Mouse (Mus musculus) limb, embryonic 13.5 days (tissue): Measurements from ENCODE around the gene Perm1. TPM values are rescaled to one million over a fixed set of nuclear protein-coding genes. Genes with fewer than 3 reads are reported as not detected.

Experiments used
- ATAC-seq: fragments of 200-750 bp; cut with Nextera tagmentation; 2 replicates; pipeline ENCODE4 v1.8.0; 2017; ENCODE audit warnings: low read depth, moderate number of reproducible peaks, moderate TSS enrichment; ENCODE audit not compliant: low FRiP score
- H3K27ac ChIP-seq: fragments of 300-500 bp; sonication (generic); 2 replicates; pipeline ENCODE4 v1.5.1; 2015; ENCODE audit warnings: inconsistent platforms, mild to moderate bottlenecking, moderate library complexity
- H3K27me3 ChIP-seq: fragments of 300-500 bp; sonication (generic); 2 replicates; pipeline ENCODE4 v1.6.1; 2015; ENCODE audit warnings: mild to moderate bottlenecking, inconsistent platforms
- H3K36me3 ChIP-seq: fragments of 300-500 bp; sonication (generic); 2 replicates; pipeline ENCODE4 v1.6.1; 2015; ENCODE audit warnings: inconsistent platforms, mild to moderate bottlenecking, moderate library complexity
- H3K4me1 ChIP-seq: fragments of 300-500 bp; sonication (generic); 2 replicates; pipeline ENCODE4 v1.6.1; 2015; ENCODE audit warnings: inconsistent platforms
- H3K4me2 ChIP-seq: fragments of 300-500 bp; sonication (generic); replicated peaks from 2 replicates; pipeline ENCODE4 v1.6.1; 2015; ENCODE audit warnings: inconsistent platforms, mild to moderate bottlenecking, moderate library complexity
- H3K4me3 ChIP-seq: fragments of 300-500 bp; sonication (generic); 2 replicates; pipeline ENCODE4 v1.5.1; 2015; ENCODE audit warnings: moderate library complexity, mild to moderate bottlenecking, inconsistent platforms
- H3K9ac ChIP-seq: fragments of 300-500 bp; sonication (generic); 2 replicates; pipeline ENCODE4 v1.6.1; 2015; ENCODE audit warnings: mild to moderate bottlenecking, inconsistent platforms
- H3K9me3 ChIP-seq: fragments of 300-500 bp; sonication (generic); 2 replicates; pipeline ENCODE4 v1.6.1; 2016; ENCODE audit warnings: inconsistent platforms
- WGBS: fragments of 180-500 bp; shearing (Covaris S2); methylation state at CpG from one replicate; pipeline ENCODE4 v1.1.7; 2015; 5-methylcytosine and 5-hydroxymethylcytosine counted together
- polyA plus RNA-seq: library from polyadenylated mRNA; unstranded; fragments of >200 nt; fragmentation: Nextera tagmentation; extraction: Ambion mirVana; gene quantifications from 2 replicates; pipeline ENCODE4 v1.2.1, GENCODE M21; 2015

Gene Perm1
- polyA plus RNA-seq: 0.59 and 0.66 TPM in 2 replicates

DNA sequence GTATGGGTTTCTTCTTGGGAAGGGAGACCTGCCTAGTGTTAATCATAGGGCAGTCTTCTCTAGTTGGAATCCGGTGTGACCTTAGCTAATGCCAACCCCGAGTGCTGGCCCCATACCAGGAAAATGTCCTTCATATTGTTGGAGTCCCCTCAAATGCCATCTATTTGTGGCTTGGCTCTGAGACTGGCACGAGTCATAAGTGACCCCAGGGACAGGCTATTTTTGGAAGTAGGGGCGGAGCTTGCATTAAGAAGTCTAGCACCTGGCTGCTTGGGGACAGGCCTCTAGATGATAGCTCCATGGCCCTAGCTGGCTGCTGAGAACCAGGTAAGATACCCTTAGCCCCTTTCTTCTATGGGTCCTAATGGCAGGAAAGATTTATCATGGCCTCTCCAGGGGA is at the start of gene Perm1:
TSS of gene Perm1 (plus strand) at position 220 of the 400 bp plus-strand sequence.
- H3K4me3 ChIP-seq: no peak within 1 kb of the TSS
- H3K4me2 ChIP-seq: no peak within 1 kb of the TSS
- no peaks in the 10 kb centered on the region for H3K36me3 ChIP-seq
- no peaks in the 10 kb centered on the region for H3K4me1 ChIP-seq
- H3K9ac ChIP-seq: no peak within 1 kb of the TSS
- H3K27me3 ChIP-seq: no peaks in the 10 kb centered on the region
- H3K27ac ChIP-seq: no peak within 1 kb of the TSS
- no peak for ATAC-seq
- 70% methylated on average over 4 of the region's 4 CpGs for WGBS
- no peaks in the 10 kb centered on the region for H3K9me3 ChIP-seq

DNA sequence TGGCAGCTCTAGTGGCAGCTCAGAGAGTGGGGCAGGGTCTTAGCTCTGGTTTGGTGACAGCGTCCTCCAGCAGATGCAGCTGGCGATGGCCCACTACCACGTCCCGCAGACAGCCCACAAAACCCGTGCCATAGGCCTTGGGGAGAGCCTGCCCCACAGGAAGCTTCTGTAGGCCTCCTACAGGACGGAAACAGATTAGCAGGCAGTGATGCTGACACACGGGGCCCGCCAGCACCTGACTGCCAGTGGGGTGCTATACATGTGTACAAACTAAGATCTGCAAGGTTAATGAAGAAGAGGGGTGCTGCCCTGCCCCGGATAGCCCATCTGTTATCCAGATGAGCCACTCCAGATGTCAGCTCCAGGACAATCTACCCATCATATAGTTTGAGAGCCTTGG is 49.2 kb upstream of the Perm1 start:
- H3K4me1 ChIP-seq: no peaks in the 10 kb centered on the region
- H3K36me3 ChIP-seq: peaks cover 98% of the 10 kb centered on the region
- no peak overlapping the region for H3K4me3 ChIP-seq
- WGBS: 90% methylated on average over 9 of the region's 9 CpGs
- H3K27me3 ChIP-seq: no peaks in the 10 kb centered on the region
- H3K9me3 ChIP-seq: peaks cover 15% of the 10 kb centered on the region
- no peak overlapping the region for H3K9ac ChIP-seq
- ATAC-seq: no peak
- H3K27ac ChIP-seq: no peak overlapping the region
- no peak overlapping the region for H3K4me2 ChIP-seq

DNA sequence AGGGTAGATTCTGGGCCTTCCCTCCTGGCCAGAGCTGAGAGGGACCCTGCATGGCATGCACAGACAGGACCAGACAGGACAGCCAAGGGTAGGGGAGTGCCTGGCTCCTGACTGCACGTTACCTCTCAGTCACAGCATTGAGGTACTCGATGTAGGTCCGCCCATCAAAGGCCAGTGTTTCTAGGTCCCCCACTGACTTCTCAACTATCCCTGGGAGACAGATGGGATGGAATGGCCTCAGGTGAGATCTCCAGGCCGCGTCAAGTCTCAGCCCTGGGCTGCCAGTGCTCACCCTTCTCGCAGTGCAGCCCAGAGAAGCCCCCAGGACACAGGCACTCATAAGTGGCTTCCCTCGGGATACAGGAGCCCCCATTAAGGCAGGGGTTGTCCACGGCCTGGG is 47.1 kb upstream of the Perm1 start:
- Histone ChIP-seq H3K27me3 (no peaks in the 10 kb centered on the region), H3K9ac (no peak overlapping the region), H3K4me3 (no peak overlapping the region), H3K4me1 (no peaks in the 10 kb centered on the region), H3K36me3 (peaks cover 100% of the 10 kb centered on the region), H3K27ac (no peak overlapping the region), H3K4me2 (no peak overlapping the region), H3K9me3 (peaks cover 3% of the 10 kb centered on the region; the same call in 1 of the 2 replicates)
- 90% methylated on average over 8 of the region's 8 CpGs for WGBS
- ATAC-seq: no peak

DNA sequence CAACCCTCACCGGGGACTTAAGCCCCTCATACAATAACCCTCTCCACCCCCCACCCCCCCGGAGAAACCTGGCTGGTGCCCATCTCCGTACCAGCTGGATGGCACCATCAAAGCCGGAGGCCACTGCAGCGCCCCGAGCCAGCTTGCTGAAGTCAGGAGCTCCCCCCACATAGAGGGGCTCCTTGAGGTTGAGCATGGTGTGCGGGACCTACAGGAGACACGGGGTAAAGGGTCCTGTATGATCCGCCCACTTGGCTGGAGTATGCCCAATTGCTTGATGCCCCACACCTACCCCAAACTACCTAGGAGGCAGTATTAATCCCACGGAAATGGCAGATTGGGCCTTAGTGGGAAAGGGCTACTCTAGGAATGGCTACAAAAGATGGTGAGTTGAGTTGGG is 46.5 kb upstream of the Perm1 start:
- no peak overlapping the region for H3K9ac ChIP-seq
- no peak overlapping the region for H3K4me2 ChIP-seq
- WGBS: 95% methylated on average over 10 of the region's 10 CpGs
- H3K9me3 ChIP-seq: peaks cover 3% of the 10 kb centered on the region; the same call in 1 of the 2 replicates
- H3K36me3 ChIP-seq: peaks cover 100% of the 10 kb centered on the region
- no peak overlapping the region for H3K4me3 ChIP-seq
- no peaks in the 10 kb centered on the region for H3K27me3 ChIP-seq
- no peak for ATAC-seq
- no peaks in the 10 kb centered on the region for H3K4me1 ChIP-seq
- no peak overlapping the region for H3K27ac ChIP-seq

DNA sequence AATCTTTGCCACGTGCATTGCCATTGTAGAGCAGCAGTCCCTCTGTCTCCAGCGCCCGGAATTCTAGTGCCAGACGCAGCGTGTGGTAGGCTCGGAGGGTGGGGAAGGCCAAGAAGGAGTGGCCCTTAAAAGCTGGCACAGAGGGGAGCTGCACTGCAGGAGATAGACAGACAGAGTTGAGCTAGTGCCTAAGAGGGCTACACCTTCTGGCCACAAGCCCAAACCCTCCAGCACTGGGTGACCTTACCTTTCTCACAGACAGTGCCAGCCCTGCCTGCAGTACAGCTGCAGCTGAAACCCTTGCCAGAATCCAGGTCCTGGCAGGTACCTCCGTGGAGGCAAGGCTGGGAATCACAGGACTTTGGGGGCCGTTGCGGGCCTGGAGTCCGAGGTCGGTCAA is 43.8 kb upstream of the Perm1 start:
- Histone ChIP-seq H3K36me3 (peaks cover 100% of the 10 kb centered on the region), H3K27ac (no peak overlapping the region), H3K4me1 (no peaks in the 10 kb centered on the region), H3K27me3 (no peaks in the 10 kb centered on the region), H3K9me3 (no peaks in the 10 kb centered on the region), H3K9ac (no peak overlapping the region), H3K4me2 (no peak overlapping the region), H3K4me3 (no peak overlapping the region)
- 95% methylated on average over 11 of the region's 11 CpGs for WGBS
- ATAC-seq: no peak

DNA sequence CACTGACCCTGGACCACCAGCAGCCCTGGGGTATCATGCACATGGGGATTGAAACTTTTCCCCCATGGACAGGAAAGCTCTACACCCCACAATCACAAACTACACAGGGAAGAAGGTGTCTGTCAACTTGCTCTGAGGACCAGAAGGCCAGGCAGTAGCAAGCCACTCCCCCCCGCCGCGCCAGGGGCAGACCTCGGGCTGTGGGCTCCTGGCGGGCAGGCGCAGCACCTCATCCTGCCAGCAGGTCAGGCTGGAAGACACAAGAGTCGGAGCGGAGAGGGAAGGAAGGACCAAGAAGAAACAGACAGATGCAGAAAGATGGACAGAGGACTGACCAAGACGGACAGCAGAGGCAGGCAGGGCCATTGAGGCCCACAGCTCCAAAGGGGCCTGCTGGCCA is 38.0 kb upstream of the Perm1 start:
- H3K9ac ChIP-seq: no peak overlapping the region
- no peak overlapping the region for H3K27ac ChIP-seq
- no peak for ATAC-seq
- no peak overlapping the region for H3K4me2 ChIP-seq
- H3K36me3 ChIP-seq: peaks cover 87% of the 10 kb centered on the region
- H3K27me3 ChIP-seq: no peaks in the 10 kb centered on the region
- no peak overlapping the region for H3K4me3 ChIP-seq
- no peaks in the 10 kb centered on the region for H3K9me3 ChIP-seq
- no peaks in the 10 kb centered on the region for H3K4me1 ChIP-seq
- 94% methylated on average over 9 of the region's 9 CpGs for WGBS

DNA sequence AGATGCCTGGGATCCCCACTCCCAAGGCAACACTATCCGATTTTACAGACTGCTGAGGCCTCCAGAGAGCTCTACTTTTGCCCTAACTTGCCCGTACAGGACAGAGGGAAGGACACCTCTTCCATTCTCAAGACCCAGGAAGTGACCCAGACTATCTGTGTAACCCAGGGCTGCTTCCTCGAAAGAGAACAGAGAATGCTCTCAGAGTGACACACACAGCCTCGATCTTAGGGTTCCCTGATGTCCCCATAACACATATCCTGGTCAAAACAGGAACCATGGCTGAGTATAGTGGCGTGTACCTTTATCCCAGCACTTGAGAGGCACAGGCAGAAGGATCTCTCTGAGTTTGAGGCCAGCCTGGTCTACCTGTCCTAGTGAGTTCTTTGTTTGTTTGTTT is 31.9 kb upstream of the Perm1 start:
- no peaks in the 10 kb centered on the region for H3K27me3 ChIP-seq
- H3K36me3 ChIP-seq: peaks cover 66% of the 10 kb centered on the region
- no peak overlapping the region for H3K9ac ChIP-seq
- H3K9me3 ChIP-seq: no peaks in the 10 kb centered on the region
- H3K4me3 ChIP-seq: no peak overlapping the region
- no peak for ATAC-seq
- WGBS: 87% methylated on average over 5 of the region's 5 CpGs
- no peak overlapping the region for H3K27ac ChIP-seq
- no peak overlapping the region for H3K4me2 ChIP-seq
- peaks cover 35% of the 10 kb centered on the region for H3K4me1 ChIP-seq

DNA sequence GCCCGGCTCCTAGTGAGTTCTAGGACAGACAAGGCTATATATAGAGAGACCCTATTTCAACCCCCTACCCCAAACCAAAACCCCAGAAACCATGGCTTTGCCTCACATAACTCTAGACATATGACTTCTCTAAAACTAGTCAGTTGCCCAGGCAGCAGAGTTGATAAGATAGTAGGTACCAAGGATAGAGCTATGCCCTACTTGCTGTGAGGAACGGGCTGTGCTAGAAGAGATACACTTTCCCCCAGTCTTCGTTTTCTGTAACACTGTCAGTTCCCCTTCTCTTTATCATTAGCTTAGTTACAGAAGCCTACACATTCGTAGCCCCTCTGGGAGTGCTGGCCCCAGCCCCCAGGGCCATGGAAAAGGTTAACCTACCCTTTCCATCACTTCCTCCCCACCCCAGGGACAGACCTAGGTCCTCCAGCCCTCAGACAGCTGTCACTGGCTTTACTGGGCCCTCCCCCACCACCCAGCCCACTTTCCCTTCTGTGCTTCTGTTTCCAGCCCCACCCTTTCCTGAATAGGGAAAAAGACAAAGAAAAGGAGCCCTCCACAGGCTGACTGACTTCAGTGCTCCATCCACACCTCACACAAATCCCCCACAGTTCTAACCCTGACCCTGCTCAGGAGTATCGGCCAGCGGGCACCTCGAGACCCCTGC is 31.2 kb upstream of the Perm1 start:
- Histone ChIP-seq H3K9me3 (no peaks in the 10 kb centered on the region), H3K27ac (no peak overlapping the region), H3K4me3 (no peak overlapping the region), H3K27me3 (no peaks in the 10 kb centered on the region), H3K4me1 (peaks cover 41% of the 10 kb centered on the region), H3K36me3 (peaks cover 63% of the 10 kb centered on the region), H3K9ac (no peak overlapping the region), H3K4me2 (0 out of 2 replicates have a peak overlapping the region, but pooled peaks have one; percentile 59)
- no peak for ATAC-seq
- 86% methylated on average over 7 of the region's 7 CpGs for WGBS

DNA sequence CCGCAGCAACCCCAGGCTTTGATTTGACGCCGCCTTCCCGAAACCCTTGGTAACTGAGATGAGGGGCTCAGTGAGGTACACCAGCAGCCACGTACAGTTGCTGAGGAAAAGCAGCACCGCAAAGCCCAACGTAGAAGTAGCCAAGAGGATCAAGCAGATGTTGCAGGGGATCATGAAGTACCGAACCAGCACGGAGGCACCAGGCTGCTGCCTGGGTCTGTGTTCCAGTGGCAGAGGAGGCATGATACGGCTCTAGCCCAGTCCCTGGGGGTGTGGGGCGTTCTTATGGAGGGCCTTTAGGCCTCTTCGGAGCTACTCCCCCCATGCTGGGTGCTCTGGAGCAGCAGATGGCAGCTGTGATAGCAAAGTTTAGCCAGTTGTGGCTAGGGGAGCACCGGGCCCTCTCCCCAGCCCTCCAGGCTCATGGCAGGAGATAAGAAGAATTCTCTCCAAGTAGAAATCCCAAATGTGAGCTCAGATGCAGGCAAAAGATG is 30.2 kb upstream of the Perm1 start:
- Histone ChIP-seq H3K4me1 (peaks cover 52% of the 10 kb centered on the region), H3K9me3 (no peaks in the 10 kb centered on the region), H3K36me3 (peaks cover 64% of the 10 kb centered on the region), H3K9ac (peak overlapping the region; percentile 61), H3K4me2 (peak overlapping the region; percentile 59), H3K27ac (peak overlapping the region; percentile 61; the same call in 1 of the 2 replicates), H3K4me3 (peak overlapping the region; percentile 29), H3K27me3 (no peaks in the 10 kb centered on the region)
- WGBS: 81% methylated on average over 13 of the region's 13 CpGs
- no peak for ATAC-seq

DNA sequence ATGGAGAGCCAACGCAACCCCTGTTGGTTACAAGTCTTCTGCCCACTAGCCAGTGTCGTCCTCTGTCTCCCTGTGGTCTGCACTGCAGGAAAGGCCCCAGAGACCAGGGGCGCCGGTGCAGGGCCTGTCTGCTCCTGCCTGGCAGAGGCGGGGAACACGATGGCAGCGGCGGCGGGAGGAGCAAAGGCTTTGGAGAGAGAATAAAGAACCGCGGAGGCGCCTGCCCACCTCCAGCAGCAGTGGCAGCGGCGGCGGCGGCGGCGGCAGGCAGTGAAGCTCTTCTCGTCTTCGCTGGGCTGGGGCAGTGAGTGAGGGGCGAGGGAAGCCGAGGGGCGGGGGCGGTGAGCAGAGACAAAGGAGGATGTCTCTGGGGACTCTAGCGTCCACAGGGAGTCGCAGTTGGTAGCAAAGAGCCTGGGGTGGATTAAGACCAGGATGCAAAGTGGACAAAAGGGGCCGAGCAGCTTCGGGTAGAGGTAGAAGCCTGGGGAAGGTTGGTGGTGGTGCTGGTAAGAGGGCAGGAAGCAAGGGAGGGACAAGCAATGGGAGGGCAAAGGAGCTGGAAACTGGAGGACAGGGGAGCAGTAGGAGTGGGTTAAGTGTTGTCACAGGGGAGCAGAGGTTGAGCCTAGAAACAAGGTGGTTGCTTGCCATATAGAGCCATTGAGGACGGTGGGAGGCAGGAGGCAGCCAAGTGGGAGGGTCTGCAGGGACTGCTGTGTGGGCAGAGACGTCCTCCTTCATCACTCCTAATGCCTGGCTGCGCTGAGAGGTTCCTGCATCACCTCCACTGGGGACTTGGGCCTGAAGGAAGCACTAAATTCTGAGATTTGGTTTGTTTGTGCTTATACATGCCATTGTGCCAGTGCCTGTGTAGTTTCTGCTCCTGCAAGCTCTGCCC is 29.5 kb upstream of the Perm1 start:
- Histone ChIP-seq H3K4me1 (peaks cover 54% of the 10 kb centered on the region), H3K9me3 (no peaks in the 10 kb centered on the region), H3K9ac (peak overlapping the region; percentile 61), H3K4me3 (peak overlapping the region; percentile 29), H3K36me3 (peaks cover 68% of the 10 kb centered on the region), H3K27ac (peak overlapping the region; percentile 61), H3K27me3 (no peaks in the 10 kb centered on the region), H3K4me2 (peak overlapping the region; percentile 59)
- ATAC-seq: no peak
- WGBS: 11% methylated on average over 31 of the region's 31 CpGs

DNA sequence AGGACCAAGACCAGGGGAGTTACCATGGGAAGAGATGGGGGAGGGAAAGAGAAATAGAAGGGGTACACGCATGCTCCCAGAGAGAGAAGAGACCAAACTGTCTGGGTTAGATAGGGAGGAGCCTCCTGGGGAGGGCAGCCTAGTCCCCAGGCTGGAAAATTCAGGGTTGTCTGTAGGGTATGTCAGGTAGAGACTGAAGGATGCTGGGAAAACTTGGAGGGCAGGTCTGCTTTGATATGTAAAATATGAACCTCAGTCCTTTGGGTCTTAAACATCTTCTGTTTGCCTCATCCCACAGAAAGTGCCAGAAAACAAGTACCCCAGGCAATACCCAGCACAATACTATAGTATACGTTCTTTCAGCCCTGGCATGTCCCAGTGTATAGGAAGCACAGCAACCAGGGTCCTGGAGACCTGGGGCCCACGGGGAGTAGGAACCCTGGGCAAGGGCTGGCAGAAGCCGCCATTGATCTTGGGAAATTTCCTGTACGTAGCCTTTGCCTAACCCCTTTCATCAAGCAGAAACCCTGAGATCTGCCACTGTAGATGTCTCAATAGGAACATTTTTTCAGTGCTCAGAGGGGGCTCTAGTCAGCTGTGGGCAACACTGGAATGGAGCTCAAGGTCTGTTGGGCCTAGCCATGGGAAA is 27.4 kb upstream of the Perm1 start:
- H3K4me1 ChIP-seq: peaks cover 66% of the 10 kb centered on the region
- no peak for ATAC-seq
- H3K4me2 ChIP-seq: peak overlapping the region; percentile 34; the same call in 1 of the 2 replicates
- no peaks in the 10 kb centered on the region for H3K27me3 ChIP-seq
- H3K4me3 ChIP-seq: no peak overlapping the region
- 69% methylated on average over 5 of the region's 5 CpGs for WGBS
- H3K9ac ChIP-seq: peak overlapping the region; percentile 14; the same call in 1 of the 2 replicates
- peak overlapping the region; percentile 76; the same call in 1 of the 2 replicates for H3K27ac ChIP-seq
- peaks cover 73% of the 10 kb centered on the region for H3K36me3 ChIP-seq
- no peaks in the 10 kb centered on the region for H3K9me3 ChIP-seq
